Mouse (Mus musculus): ENCODE results near the gene Gng13. TPM values are rescaled to one million over a fixed set of nuclear protein-coding genes. Genes with fewer than 3 reads are reported as not detected.

Gene Gng13
- polyA plus RNA-seq (2012; rRNA removed) = 330 and 335 TPM in 2 replicates

DNA sequence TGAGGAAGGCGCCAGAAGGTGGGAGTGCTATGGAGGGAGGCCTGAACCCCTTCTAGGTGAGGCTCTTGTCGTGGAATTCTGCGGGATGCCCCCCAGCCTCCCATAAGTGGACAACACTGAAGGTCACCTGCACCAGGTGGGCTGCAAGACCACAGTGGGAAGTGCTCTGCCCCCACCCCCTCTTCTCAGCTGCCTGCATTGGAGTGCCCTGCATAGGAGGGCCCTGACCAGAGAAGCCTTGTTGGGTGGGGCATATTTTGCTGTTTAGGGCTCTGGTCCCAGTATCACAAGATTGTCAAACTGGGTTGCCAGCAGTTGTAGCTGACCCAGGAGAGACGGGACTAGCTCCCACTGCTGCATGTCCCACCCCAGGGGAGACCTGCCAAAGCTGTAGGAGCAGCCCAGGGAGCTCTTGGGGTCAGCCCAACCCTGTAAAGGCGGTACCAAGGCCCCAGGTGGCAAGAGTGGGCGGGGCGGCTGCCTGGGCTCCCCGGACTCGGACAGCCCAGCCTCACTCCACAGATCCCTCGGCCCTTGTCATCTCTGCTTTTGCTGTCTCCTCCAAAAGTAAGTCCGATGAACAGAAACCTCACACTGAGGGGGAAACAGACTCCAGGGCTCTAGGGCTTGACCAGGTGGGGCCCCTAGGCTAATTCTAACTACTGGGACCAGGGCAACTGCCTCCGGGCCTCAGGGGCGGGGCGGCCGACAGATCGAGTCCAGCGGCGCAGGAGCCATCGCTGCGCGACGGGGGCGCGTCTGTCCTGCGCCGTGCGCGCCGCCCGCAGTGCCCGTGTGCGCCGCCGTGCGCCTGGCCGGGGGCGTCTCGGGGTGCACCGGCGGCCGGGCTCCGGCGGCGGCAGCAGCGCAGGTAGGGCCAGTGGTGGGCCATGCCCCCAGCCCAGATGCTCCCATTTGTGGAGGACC lies at the start of gene Gng13:
Gene Gng13 (plus strand): TSS at position 461 of the 927 bp plus-strand sequence.
- no peak for DNase-seq (ENCODE audit: extremely low spot score in 1 of 2, low spot score in 1 of 2)

- no peak for DNase-seq (ENCODE audit: extremely low spot score in 1 of 2, low spot score in 1 of 2)
Measured at GRCm38 (mm10) chr17:25668481-25669055, 48.4 kb upstream of the Gng13 start.

DNA sequence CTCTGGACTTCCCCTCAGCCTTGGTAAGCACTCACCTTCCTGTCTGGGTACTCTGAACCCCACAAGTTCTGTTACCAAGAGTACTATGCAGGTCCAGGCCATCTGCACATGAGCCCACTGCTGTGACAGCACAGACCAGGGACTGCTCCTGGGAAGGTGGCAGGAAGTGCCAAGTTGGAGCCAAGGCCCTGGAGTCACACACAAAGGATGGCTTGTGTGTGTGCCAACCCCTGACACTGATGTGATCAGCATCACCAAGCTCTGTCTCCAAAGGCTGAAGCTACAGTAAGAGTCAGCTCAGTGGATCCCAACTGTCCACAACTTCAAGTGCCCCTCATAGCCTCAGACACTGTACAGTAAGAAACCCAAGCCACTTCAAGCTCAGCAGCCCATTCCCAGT lies 44.0 kb upstream of the Gng13 start:
- DNase-seq (ENCODE audit: extremely low spot score in 1 of 2, low spot score in 1 of 2) = no peak

DNA sequence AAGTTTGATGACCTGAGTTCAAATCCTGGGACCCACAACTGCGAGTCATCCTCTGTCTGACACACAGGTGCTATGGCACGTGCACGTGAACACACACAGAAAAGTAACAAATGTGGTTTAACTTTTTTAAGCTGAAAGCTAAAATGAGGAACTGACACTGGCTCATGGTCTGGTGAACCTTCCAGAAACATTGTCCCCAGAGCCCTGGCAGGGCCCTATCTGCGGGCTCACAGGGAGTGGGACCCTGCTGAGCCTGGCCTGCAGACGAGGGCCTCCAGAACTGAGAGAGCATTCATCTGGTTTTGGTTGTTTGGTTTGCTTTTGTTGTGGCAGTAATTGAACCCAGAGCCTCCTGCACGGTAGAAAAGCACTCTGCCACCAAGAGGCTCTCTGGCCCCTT lies 39.0 kb upstream of the Gng13 start:
- no peak for DNase-seq (ENCODE audit: extremely low spot score in 1 of 2, low spot score in 1 of 2)

DNA sequence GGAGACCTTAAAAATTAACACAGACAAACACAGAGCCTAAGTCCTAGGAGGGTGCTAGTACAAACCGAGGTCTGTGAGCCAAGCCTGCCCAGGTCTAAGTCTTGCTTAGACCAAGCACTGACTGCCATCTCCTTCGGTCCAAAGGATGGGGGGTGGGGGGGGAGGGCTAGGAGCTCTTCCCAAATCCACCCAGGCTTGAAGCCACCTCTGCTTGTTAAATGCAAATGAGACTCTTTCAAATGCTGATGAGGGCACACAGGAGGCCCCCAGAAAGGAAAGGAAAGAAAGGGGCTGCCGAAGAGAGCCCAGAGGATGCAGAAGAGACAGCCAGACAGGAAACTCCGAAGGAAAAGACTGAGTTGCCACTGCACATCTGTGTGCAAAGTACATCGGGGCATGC lies 37.2 kb upstream of the Gng13 start:
- no peak for DNase-seq (ENCODE audit: extremely low spot score in 1 of 2, low spot score in 1 of 2)

DNA sequence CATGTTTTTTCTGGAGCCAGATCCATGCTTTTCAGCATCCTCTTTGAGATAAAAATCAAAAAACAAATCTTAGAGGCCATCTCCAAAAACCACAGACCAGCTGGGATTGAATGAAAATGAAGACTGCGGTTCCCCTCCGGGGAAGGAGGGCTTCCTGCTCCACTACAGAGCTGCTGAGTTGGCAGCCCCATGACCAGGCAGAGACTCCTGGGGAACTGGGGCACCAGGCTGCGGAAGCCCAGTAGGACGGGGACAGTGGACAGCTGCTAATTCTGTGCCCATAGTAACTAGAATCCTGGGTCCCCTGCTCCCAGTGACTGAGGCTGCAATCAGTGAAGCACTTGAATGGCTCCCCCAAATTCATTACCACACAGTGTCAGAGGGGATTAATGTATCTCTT lies 35.3 kb upstream of the Gng13 start:
- no peak for DNase-seq (ENCODE audit: extremely low spot score in 1 of 2, low spot score in 1 of 2)

- DNase-seq (ENCODE audit: extremely low spot score in 1 of 2, low spot score in 1 of 2) = no peak
Measured at GRCm38 (mm10) chr17:25686323-25686722, 30.6 kb upstream of the Gng13 start.

DNA sequence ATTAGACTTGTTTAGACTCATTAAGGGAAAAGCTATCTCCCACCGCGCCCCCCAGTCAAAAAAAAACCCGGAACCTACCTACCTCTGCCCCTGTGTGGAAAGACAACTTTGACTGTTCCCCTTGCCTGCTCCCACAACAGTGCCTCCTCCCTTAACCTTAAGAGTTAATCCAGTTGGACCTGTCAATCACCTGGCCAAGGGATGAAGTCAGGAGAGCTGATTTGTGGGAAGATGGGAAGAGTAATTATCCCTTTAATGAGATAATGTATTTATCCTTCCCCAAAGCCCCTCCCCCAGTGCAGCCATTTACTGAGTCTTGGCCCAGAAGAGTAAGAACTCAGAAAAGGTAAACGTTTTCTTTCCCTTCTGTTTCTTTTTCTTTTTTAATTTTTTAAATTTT lies 28.0 kb upstream of the Gng13 start:
- no peak for DNase-seq (ENCODE audit: extremely low spot score in 1 of 2, low spot score in 1 of 2)

DNA sequence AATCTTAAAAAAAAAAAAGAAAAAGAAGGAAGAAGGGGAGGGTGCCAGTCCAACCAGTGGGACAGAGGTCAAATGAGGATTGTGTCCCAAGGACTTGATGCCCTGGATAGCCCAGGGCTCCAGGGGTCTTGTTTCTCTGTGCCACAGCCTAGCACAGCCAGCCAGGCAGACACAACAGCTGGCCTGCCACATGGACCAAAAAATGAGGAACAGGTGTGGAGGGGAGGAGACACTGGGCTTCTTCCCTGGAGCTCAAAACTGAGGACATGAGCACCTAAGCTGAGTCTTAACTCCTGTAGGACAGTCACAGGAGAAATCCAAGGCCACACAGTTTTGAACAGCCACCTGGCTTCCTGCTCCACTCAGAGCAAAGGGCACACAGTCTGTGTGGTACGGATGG lies 20.7 kb upstream of the Gng13 start:
- no peak for DNase-seq (ENCODE audit: extremely low spot score in 1 of 2, low spot score in 1 of 2)

GRCm38 (mm10) chr17:25698446-25698845 lies 18.5 kb upstream of the Gng13 start:
- DNase-seq (ENCODE audit: extremely low spot score in 1 of 2, low spot score in 1 of 2) = peak in 1 of 2 experiments; percentile 93

- DNase-seq (ENCODE audit: extremely low spot score in 1 of 2, low spot score in 1 of 2) = no peak
Measured at GRCm38 (mm10) chr17:25700863-25701496, 16.0 kb upstream of the Gng13 start.

- DNase-seq (ENCODE audit: extremely low spot score in 1 of 2, low spot score in 1 of 2) = no peak
Measured at GRCm38 (mm10) chr17:25709994-25710393, 7.0 kb upstream of the Gng13 start.

- DNase-seq (ENCODE audit: extremely low spot score in 1 of 2, low spot score in 1 of 2) = no peak
Measured at GRCm38 (mm10) chr17:25711136-25711535, 5.8 kb upstream of the Gng13 start.

- no peak for DNase-seq (ENCODE audit: extremely low spot score in 1 of 2, low spot score in 1 of 2)
Measured at GRCm38 (mm10) chr17:25715627-25716026, 1.3 kb upstream of the Gng13 start.

DNA sequence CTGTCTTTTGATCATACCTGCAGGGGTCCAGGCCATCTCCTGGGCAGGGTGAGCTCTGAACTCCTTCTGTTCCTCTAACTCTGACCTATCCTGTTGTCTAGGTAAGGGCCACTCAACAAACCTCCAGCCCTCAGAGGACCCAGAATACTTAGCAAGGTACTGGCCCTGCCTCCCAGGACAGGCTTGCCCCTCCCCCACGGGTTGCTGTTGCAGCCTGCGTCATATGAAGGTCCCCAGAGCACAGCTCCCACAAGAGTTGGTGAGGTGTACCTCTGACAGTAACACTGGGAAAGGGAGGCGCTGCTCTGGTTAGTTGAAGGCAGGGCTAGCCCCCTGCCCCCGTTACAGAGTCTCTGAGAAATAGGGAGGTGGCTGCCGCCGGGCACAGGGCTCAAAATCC lies 841 bp upstream of the Gng13 start:
- DNase-seq (ENCODE audit: extremely low spot score in 1 of 2, low spot score in 1 of 2) = no peak

GRCm38 (mm10) chr17:25717691-25718090 lies 720 bp downstream of the Gng13 start:
- DNase-seq (ENCODE audit: extremely low spot score in 1 of 2, low spot score in 1 of 2) = no peak

- no peak for DNase-seq (ENCODE audit: extremely low spot score in 1 of 2, low spot score in 1 of 2)
Measured at GRCm38 (mm10) chr17:25721476-25721875, 4.5 kb downstream of the Gng13 start.

GRCm38 (mm10) chr17:25723470-25723869 lies 6.5 kb downstream of the Gng13 start:
- no peak for DNase-seq (ENCODE audit: extremely low spot score in 1 of 2, low spot score in 1 of 2)

- DNase-seq (ENCODE audit: extremely low spot score in 1 of 2, low spot score in 1 of 2) = peak in 1 of 2 experiments; percentile 57
Measured at GRCm38 (mm10) chr17:25723919-25724318, 6.9 kb downstream of the Gng13 start.

DNA sequence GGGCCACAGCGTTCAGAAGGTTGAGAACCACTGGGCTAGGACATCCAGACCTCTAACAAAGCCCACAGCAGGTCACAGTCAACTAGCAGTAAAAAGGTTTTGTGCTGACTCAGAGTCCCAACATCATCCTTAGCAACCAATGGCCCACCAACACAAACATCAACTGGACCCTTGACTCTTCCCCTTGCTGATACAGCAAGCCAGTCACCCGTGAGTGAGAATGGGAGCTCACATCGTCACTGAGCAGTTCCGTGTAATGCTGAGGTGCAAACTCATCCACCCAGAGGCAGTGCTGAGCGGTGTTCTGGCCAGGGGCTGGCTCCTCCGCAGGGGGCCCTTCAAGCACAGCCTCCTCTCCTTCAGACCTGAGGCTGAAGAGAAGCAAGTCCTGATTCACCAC lies 8.3 kb downstream of the Gng13 start:
- DNase-seq (ENCODE audit: extremely low spot score in 1 of 2, low spot score in 1 of 2) = no peak

DNA sequence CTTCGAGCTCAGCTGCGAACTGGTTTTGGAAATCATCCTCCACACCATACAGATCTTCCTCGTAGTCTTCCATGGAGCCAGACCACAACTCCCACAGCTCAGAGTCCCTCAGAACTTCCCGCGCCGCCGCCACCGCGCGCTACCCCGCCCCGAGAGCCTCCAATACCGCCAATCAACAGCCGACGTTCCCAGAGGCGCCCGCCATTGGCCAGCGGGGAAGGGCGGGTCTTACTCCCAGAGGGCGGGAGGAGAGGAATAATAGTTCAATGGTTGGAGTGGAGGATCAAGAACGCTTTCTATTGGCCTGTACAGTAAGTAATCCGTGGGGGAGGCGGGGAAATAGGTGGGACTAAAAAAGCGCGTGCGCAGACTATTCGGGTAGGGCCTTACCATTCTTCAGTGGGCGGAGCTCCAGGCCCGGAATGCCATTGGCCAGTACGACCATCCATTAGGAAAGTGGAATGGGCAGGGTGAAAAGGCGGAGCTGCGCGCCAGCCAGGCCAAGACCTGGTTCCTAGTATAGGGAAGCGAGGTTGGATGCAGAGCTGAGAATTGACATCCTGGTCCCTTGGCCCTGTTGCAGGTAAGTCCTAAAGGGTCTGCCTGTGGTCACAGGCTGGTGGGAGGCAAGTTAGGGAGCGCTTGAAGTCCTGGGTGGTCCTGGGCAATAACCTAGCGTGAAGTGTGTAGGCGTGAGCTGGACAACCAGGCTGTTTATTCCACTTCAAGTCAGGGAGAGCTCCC lies 10.5 kb downstream of the Gng13 start, which contains the start of the genes Chtf18 and Rpusd1:
Gene Chtf18 (minus strand): TSS at position 155 of the 744 bp plus-strand sequence.
Gene Rpusd1 (plus strand): TSS at position 406 of the 744 bp plus-strand sequence.
- peak; percentile 100 for DNase-seq (ENCODE audit: extremely low spot score in 1 of 2, low spot score in 1 of 2)
